Mouse (Mus musculus) liver, postnatal 0 days (tissue): ENCODE results near the gene Chrm1.

ENCODE experiments used
- CTCF ChIP-seq: sonication (generic); IDR thresholded peaks from 2 replicates; pipeline ENCODE4 v1.5.1; 2016; ENCODE audit warnings: antibody characterized with exemption, low read depth
- EP300 ChIP-seq: IDR thresholded peaks from 2 replicates; pipeline ENCODE4 v1.6.1; 2016; ENCODE audit warnings: antibody characterized with exemption, low read depth, mild to moderate bottlenecking

- no peak for TF ChIP-seq CTCF
- no peak for TF ChIP-seq EP300
Measured at GRCm38 (mm10) chr19:8715868-8716766, 52.5 kb downstream of the Chrm1 start.
